Mouse (Mus musculus): ENCODE data around the gene Cacna1a.

DNA sequence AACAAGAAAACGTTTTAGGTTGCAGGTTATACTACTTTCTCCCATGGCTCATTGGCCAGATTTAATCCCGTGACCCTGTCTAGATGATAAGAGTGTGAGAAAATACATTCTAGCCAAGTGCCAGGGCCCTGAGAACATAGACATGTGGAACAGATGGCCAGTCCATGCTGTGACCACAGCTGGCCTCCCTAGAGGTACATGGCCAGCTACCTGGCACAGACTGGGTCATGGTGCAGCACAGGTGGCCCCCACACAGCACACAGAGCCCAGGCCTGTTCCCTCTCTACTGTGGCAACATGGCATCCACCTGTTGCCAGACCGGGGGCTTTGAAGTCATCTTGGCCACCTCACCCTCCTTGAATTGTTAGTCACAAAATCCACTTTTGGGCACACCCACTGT lies 101.0 kb downstream of the Cacna1a start:
- no peak for TF ChIP-seq POLR2A (IDR thresholded peaks at IDR 0.05; ENCODE audit: extremely low read depth, insufficient read depth, low read length)
- TF ChIP-seq CTCF (IDR thresholded peaks at IDR 0.05; ENCODE audit: extremely low read depth, insufficient read depth, low read length), result no peak

Data from cortical plate, adult 2 months (tissue).